ENCODE assay signal across 25 mouse cellular contexts in genomic region chr10:3881179-3881578, GRCm38 (mm10).
DNase-seq lines count a peak whose midpoint lies in the region; ATAC-seq and TF ChIP-seq lines count a peak whose summit lies in the region.
"Had no signal": no experiment of that assay in that cellular context is flagged by ENCODE, and none has a peak within 500 bp of the region (broad histone marks: within the 10 kb centered on the region; RNA-seq: fewer than 3 reads in every experiment).

No protein-coding gene starts in this region.

- no peak for TF ChIP-seq CTCF in layer of hippocampus, adult 2 months (conservative IDR thresholded peaks at IDR 0.05)
- no peak for TF ChIP-seq CTCF in ES-Bruce4 (IDR thresholded peaks at IDR 0.05; ENCODE audit: low read depth, low read length)

- no peak for ATAC-seq in forebrain, embryonic 15.5 days (replicated peaks)
- ATAC-seq: CD4-positive, CD25-positive, alpha-beta regulatory T cell, adult 4 months; forebrain, embryonic 14.5 days; forebrain, postnatal 0 days had no signal

- H3K36me3 ChIP-seq in ES-Bruce4 (ENCODE audit: control insufficient read depth, insufficient read depth, low read length, poor library complexity, severe bottlenecking) = no peaks in the 10 kb centered on the region
- H3K36me3 ChIP-seq in limb, embryonic 10.5 days = no peaks in the 10 kb centered on the region
- no peaks in the 10 kb centered on the region for H3K36me3 ChIP-seq in forebrain, embryonic 15.5 days
- H3K36me3 ChIP-seq: embryonic facial prominence, embryonic 15.5 days; forebrain, embryonic 12.5 days had no signal

- H3K4me1 ChIP-seq in ES-Bruce4 (ENCODE audit: control insufficient read depth, insufficient read depth, low read length) = no peaks in the 10 kb centered on the region
- H3K4me1 ChIP-seq in limb, embryonic 10.5 days = no peaks in the 10 kb centered on the region
- H3K4me1 ChIP-seq in forebrain, embryonic 15.5 days = no peaks in the 10 kb centered on the region
- H3K4me1 ChIP-seq: embryonic facial prominence, embryonic 13.5 days; embryonic facial prominence, embryonic 15.5 days; forebrain, embryonic 10.5 days; forebrain, embryonic 12.5 days had no signal

- H3K9me3 ChIP-seq in ES-Bruce4 (replicated peaks; ENCODE audit: control insufficient read depth, insufficient read depth, low read length, poor library complexity, severe bottlenecking) = peaks cover 11% of the 10 kb centered on the region
- H3K9me3 ChIP-seq in limb, embryonic 10.5 days (replicated peaks) = no peaks in the 10 kb centered on the region
- H3K9me3 ChIP-seq in forebrain, embryonic 15.5 days = no peaks in the 10 kb centered on the region
- H3K9me3 ChIP-seq: embryonic facial prominence, embryonic 13.5 days; embryonic facial prominence, embryonic 15.5 days; forebrain, embryonic 12.5 days had no signal

- WGBS in limb, embryonic 10.5 days = 67% methylated on average over 2 of the region's 2 CpGs
- WGBS in forebrain, embryonic 15.5 days = 77% methylated on average over 2 of the region's 2 CpGs

- DNase-seq in layer of hippocampus, adult 2 months (ENCODE audit: low spot score in 2 of 2) = no peak
- no peak for DNase-seq in layer of hippocampus, adult 9-10 months (ENCODE audit: low spot score)
- peak; percentile 78 for DNase-seq in ZHBTc4 (ENCODE audit: low read depth, low spot score)
- DNase-seq in limb, embryonic 10.5 days (ENCODE audit: low spot score) = no peak
- DNase-seq: adrenal gland, adult 2 months; adrenal gland, postnatal 10 days; adrenal gland, postnatal 25 days; B cell, adult 2 months; cerebellum, adult 11-12 months; cerebellum, adult 2 months; cerebellum, adult 9-10 months; cerebellum, postnatal 10 days; cerebellum, postnatal 36 days; embryo, embryonic 11 days; forebrain, postnatal 0 days had no signal

- H3K4me2 ChIP-seq in forebrain, embryonic 15.5 days (replicated peaks) = no peak overlapping the region
- H3K4me2 ChIP-seq: embryonic facial prominence, embryonic 13.5 days; embryonic facial prominence, embryonic 15.5 days; forebrain, embryonic 12.5 days had no signal

- H3K27ac ChIP-seq in layer of hippocampus, adult 2 months = peak overlapping the region; percentile 1; the same call in 1 of the 2 replicates
- H3K27ac ChIP-seq in ES-Bruce4 (ENCODE audit: insufficient read depth, low read length) = no peak overlapping the region
- no peak overlapping the region for H3K27ac ChIP-seq in limb, embryonic 10.5 days
- no peak overlapping the region for H3K27ac ChIP-seq in forebrain, embryonic 15.5 days (replicated peaks)
- H3K27ac ChIP-seq: embryonic facial prominence, embryonic 13.5 days; embryonic facial prominence, embryonic 15.5 days; forebrain, embryonic 10.5 days; forebrain, embryonic 12.5 days had no signal

- H3K4me3 ChIP-seq in layer of hippocampus, adult 2 months = no peak overlapping the region
- no peak overlapping the region for H3K4me3 ChIP-seq in ES-Bruce4 (ENCODE audit: low read depth, low read length)
- no peak overlapping the region for H3K4me3 ChIP-seq in limb, embryonic 10.5 days
- H3K4me3 ChIP-seq in forebrain, embryonic 15.5 days = no peak overlapping the region
- H3K4me3 ChIP-seq: embryonic facial prominence, embryonic 13.5 days; embryonic facial prominence, embryonic 15.5 days; erythroblast, embryonic 14.5 days; forebrain, embryonic 10.5 days; forebrain, embryonic 12.5 days had no signal

- H3K9ac ChIP-seq in ES-Bruce4 (ENCODE audit: low read depth, poor library complexity, severe bottlenecking) = no peak overlapping the region
- no peak overlapping the region for H3K9ac ChIP-seq in forebrain, embryonic 15.5 days (replicated peaks)
- H3K9ac ChIP-seq: embryonic facial prominence, embryonic 13.5 days; embryonic facial prominence, embryonic 15.5 days; forebrain, embryonic 12.5 days; forebrain, postnatal 0 days had no signal

- no peak for TF ChIP-seq POLR2A in ES-Bruce4 (IDR thresholded peaks at IDR 0.05; ENCODE audit: insufficient read depth, low read length)

- H3K27me3 ChIP-seq in ES-Bruce4 (ENCODE audit: control insufficient read depth, insufficient read depth, low read length, poor library complexity, severe bottlenecking) = no peaks in the 10 kb centered on the region
- H3K27me3 ChIP-seq in limb, embryonic 10.5 days (ENCODE audit: low read depth, poor library complexity, severe bottlenecking) = no peaks in the 10 kb centered on the region
- H3K27me3 ChIP-seq in forebrain, embryonic 15.5 days = no peaks in the 10 kb centered on the region
- H3K27me3 ChIP-seq: CH12.LX; embryonic facial prominence, embryonic 13.5 days; embryonic facial prominence, embryonic 15.5 days; forebrain, embryonic 12.5 days had no signal

- peak; percentile 89 for TF ChIP-seq EP300 in ES-Bruce4 (IDR thresholded peaks at IDR 0.05; ENCODE audit: insufficient read depth, low read depth, low read length)
